Mouse (Mus musculus): ENCODE data around the gene Mroh8. TPM values are rescaled to one million over a fixed set of nuclear protein-coding genes. Genes with fewer than 3 reads are reported as not detected.
"Not testable (repeated sequence)": the region's sequence is repeated elsewhere in the genome, so short reads cannot be mapped to it uniquely, and the experiment has no call there.

Mroh8 gene
- total RNA-seq, 1 experiment: 0.58 TPM

DNA sequence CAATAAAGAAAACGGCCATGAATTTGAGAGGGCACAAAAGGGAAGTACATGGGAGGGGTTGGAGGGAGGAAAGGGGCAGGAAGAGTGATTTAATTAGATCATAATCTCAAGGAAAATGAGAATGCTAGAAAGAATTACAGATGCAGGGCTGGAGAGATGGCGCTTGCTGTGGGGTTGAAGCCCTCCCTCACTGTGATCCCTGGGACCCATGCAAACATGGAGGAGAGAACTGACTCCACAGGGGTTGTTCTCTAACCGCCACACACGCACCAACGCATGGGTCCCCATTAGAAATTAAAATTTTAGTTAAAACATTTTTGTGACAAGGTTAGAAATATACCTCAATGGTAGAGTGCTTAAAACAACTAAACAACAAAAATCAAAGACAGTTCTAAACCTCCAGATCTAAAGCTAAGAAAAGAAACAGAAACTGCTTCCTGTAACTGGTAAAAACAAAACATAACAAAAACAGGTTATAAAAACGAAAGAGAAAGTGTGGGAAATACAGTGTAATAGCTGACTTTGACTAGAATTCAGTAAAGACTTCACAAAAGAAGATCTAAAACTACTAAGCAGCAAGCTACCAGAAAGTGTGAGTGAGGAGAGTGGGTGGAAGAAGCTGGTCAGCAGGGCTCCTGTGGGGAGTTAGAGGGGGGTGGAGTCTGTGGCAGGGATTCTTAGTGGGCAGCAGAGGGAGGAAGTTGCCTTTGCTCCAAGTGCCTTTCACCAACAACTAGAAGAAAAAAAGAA, 78.1 kb downstream of the Mroh8 start:
- H3K36me3 ChIP-seq (ENCODE audit: control insufficient read depth, insufficient read depth, low read length, poor library complexity, severe bottlenecking): peaks cover 14% of the 10 kb centered on the region; the same call in 1 of the 2 replicates
- H3K4me3 ChIP-seq (ENCODE audit: insufficient read depth in 1 of 2, low read depth in 1 of 2, low read length in 2 of 2, poor library complexity in 1 of 2, severe bottlenecking in 1 of 2): no peak overlapping the region

DNA sequence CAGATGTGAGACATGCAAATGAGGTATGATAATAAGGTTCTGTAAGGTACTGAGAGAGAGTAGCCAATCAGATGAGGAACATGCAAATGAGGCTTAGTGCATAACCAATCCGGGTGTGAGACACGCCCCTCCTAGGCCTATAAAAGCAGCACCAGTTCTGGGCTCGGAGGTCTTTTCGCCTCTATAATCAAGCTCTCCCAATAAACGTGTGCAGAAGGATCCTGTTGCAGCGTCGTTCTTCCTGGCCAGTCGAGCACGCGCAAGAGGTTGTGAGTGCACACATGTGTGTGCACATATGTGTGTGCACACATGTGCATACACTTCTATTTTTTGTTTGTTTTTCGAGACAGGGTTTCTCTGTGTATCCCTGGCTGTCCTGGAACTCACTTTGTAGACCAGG, 80.9 kb downstream of the Mroh8 start:
- DNase-seq (ENCODE audit: low read depth, low spot score); H3K4me3 ChIP-seq (ENCODE audit: insufficient read depth in 1 of 2, low read depth in 1 of 2, low read length in 2 of 2, poor library complexity in 1 of 2, severe bottlenecking in 1 of 2); H3K27ac ChIP-seq (ENCODE audit: insufficient read depth, low read depth, low read length, poor library complexity, severe bottlenecking); H3K4me1 ChIP-seq (ENCODE audit: control insufficient read depth in 2 of 2, insufficient read depth in 2 of 2, low read length in 2 of 2, poor library complexity in 1 of 2); H3K9ac ChIP-seq (ENCODE audit: insufficient read depth, low read depth, low read length, poor library complexity, severe bottlenecking); H3K9me3 ChIP-seq (ENCODE audit: control insufficient read depth, insufficient read depth, low read depth, low read length); in situ Hi-C loops (cut with MboI; ENCODE audit: low sequenced_read_pairs in 2 of 2, unreplicated experiment in 2 of 2): not testable (repeated sequence)
- peaks cover 20% of the 10 kb centered on the region; the same call in 1 of the 2 replicates for H3K36me3 ChIP-seq (ENCODE audit: control insufficient read depth, insufficient read depth, low read length, poor library complexity, severe bottlenecking)

More for the DNA sequence above, 78.1 kb downstream of the Mroh8 start:
- Histone ChIP-seq H3K27ac (ENCODE audit: insufficient read depth, low read depth, low read length, poor library complexity, severe bottlenecking) (no peak overlapping the region), H3K4me1 (ENCODE audit: control insufficient read depth in 2 of 2, insufficient read depth in 2 of 2, low read length in 2 of 2, poor library complexity in 1 of 2) (peaks cover 2 to 6% of the 10 kb centered on the region in 2 experiments; a peak in 1 of 4 replicates), H3K9me3 (ENCODE audit: control insufficient read depth, insufficient read depth, low read depth, low read length) (no peaks in the 10 kb centered on the region), H3K9ac (ENCODE audit: insufficient read depth, low read depth, low read length, poor library complexity, severe bottlenecking) (no peak overlapping the region)
- in situ Hi-C loops (cut with MboI; ENCODE audit: low sequenced_read_pairs in 2 of 2, unreplicated experiment in 2 of 2): no loop called here
- no peak for DNase-seq (ENCODE audit: low read depth, low spot score)
- TF ChIP-seq HCFC1 (IDR thresholded peaks at IDR 0.05; ENCODE audit: borderline replicate concordance, insufficient read depth, low read length): no peak

DNA sequence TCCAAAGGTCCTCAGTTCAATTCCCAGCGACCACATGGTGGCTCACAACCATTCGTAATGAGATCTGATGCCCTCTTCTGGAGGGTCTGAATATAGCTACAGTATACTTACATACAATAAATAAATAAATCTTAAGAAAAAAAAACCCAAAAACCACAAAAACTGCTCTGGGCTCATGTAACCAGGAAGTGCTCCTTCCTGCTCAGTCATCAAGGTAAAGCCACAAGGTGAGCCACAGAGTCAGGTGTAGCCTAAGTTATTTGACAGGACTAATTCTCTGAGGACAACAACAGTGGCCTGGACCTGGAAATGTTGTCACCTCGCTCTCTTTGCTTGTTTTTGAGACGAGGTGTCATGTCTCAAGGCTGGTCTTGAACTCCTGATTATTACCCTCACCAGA, 88.7 kb downstream of the Mroh8 start:
- Histone ChIP-seq H3K9ac (ENCODE audit: insufficient read depth, low read depth, low read length, poor library complexity, severe bottlenecking) (no peak overlapping the region), H3K4me3 (ENCODE audit: insufficient read depth in 1 of 2, low read depth in 1 of 2, low read length in 2 of 2, poor library complexity in 1 of 2, severe bottlenecking in 1 of 2) (no peak overlapping the region), H3K27ac (ENCODE audit: insufficient read depth, low read depth, low read length, poor library complexity, severe bottlenecking) (no peak overlapping the region), H3K36me3 (ENCODE audit: control insufficient read depth, insufficient read depth, low read length, poor library complexity, severe bottlenecking) (peaks cover 14% of the 10 kb centered on the region), H3K9me3 (ENCODE audit: control insufficient read depth, insufficient read depth, low read depth, low read length) (no peaks in the 10 kb centered on the region), H3K4me1 (ENCODE audit: control insufficient read depth in 2 of 2, insufficient read depth in 2 of 2, low read length in 2 of 2, poor library complexity in 1 of 2) (peaks cover 5 to 8% of the 10 kb centered on the region in 2 experiments; a peak in 3 of 4 replicates)
- TF ChIP-seq ZNF384 (IDR thresholded peaks at IDR 0.05; ENCODE audit: low read depth, low read length) (no peak), MAFK (IDR thresholded peaks at IDR 0.05; ENCODE audit: insufficient read depth, low read depth, low read length) (no peak), HCFC1 (IDR thresholded peaks at IDR 0.05; ENCODE audit: borderline replicate concordance, insufficient read depth, low read length) (no peak), CHD2 (IDR thresholded peaks at IDR 0.05; ENCODE audit: low read depth, low read length) (no peak), ZC3H11A (IDR thresholded peaks at IDR 0.05; ENCODE audit: borderline replicate concordance, low read depth, low read length) (no peak)
- in situ Hi-C loops (cut with MboI; ENCODE audit: low sequenced_read_pairs in 2 of 2, unreplicated experiment in 2 of 2): no loop called here
- DNase-seq (ENCODE audit: low read depth, low spot score): no peak

DNA sequence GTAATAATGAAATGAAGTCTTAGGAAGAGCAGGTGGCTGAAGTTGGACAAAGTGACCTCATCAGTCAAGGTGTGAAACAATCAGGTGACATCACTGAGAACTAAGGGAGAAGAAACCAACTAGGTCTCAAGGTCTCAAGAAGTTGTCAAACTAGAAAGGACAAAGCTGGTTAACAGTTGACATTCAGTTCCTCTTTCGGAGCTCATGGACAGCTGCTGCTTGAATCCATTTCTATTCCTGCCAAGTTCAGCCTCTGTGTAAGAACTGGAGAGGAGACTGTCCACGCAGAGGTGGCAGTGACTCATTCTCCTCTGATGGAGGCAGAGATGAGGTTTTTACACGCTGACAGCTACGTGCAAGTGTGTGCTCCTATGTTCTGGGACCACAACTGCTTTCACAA, 92.1 kb downstream of the Mroh8 start:
- Histone ChIP-seq H3K4me1 (ENCODE audit: control insufficient read depth in 2 of 2, insufficient read depth in 2 of 2, low read length in 2 of 2, poor library complexity in 1 of 2) (peaks cover 5 to 8% of the 10 kb centered on the region in 2 experiments; a peak in 3 of 4 replicates), H3K9me3 (ENCODE audit: control insufficient read depth, insufficient read depth, low read depth, low read length) (no peaks in the 10 kb centered on the region), H3K9ac (ENCODE audit: insufficient read depth, low read depth, low read length, poor library complexity, severe bottlenecking) (no peak overlapping the region)

GRCm38 (mm10) chr2:157186504-157186903, 92.8 kb downstream of the Mroh8 start:
- H3K27ac ChIP-seq (ENCODE audit: insufficient read depth, low read depth, low read length, poor library complexity, severe bottlenecking): no peak overlapping the region
- peaks cover 7% of the 10 kb centered on the region; the same call in 1 of the 2 replicates for H3K36me3 ChIP-seq (ENCODE audit: control insufficient read depth, insufficient read depth, low read length, poor library complexity, severe bottlenecking)
- in situ Hi-C loops (cut with MboI; ENCODE audit: low sequenced_read_pairs in 2 of 2, unreplicated experiment in 2 of 2): no loop called here
- H3K9ac ChIP-seq (ENCODE audit: insufficient read depth, low read depth, low read length, poor library complexity, severe bottlenecking): no peak overlapping the region
- no peak for TF ChIP-seq CHD2 (IDR thresholded peaks at IDR 0.05; ENCODE audit: low read depth, low read length)
- no peak for TF ChIP-seq MAFK (IDR thresholded peaks at IDR 0.05; ENCODE audit: insufficient read depth, low read depth, low read length)
- TF ChIP-seq HCFC1 (IDR thresholded peaks at IDR 0.05; ENCODE audit: borderline replicate concordance, insufficient read depth, low read length): no peak
- no peak for TF ChIP-seq ZC3H11A (IDR thresholded peaks at IDR 0.05; ENCODE audit: borderline replicate concordance, low read depth, low read length)
- no peak for TF ChIP-seq ZNF384 (IDR thresholded peaks at IDR 0.05; ENCODE audit: low read depth, low read length)
- H3K9me3 ChIP-seq (ENCODE audit: control insufficient read depth, insufficient read depth, low read depth, low read length): no peaks in the 10 kb centered on the region
- DNase-seq (ENCODE audit: low read depth, low spot score): peak; percentile 50
- no peak overlapping the region for H3K4me3 ChIP-seq (ENCODE audit: insufficient read depth in 1 of 2, low read depth in 1 of 2, low read length in 2 of 2, poor library complexity in 1 of 2, severe bottlenecking in 1 of 2)
- H3K4me1 ChIP-seq (ENCODE audit: control insufficient read depth in 2 of 2, insufficient read depth in 2 of 2, low read length in 2 of 2, poor library complexity in 1 of 2): peaks cover 5 to 8% of the 10 kb centered on the region in 2 experiments; a peak in 3 of 4 replicates

More for the DNA sequence above, 92.1 kb downstream of the Mroh8 start:
- peaks cover 7% of the 10 kb centered on the region; the same call in 1 of the 2 replicates for H3K36me3 ChIP-seq (ENCODE audit: control insufficient read depth, insufficient read depth, low read length, poor library complexity, severe bottlenecking)
- TF ChIP-seq CHD2 (IDR thresholded peaks at IDR 0.05; ENCODE audit: low read depth, low read length): no peak
- no peak overlapping the region for H3K27ac ChIP-seq (ENCODE audit: insufficient read depth, low read depth, low read length, poor library complexity, severe bottlenecking)
- in situ Hi-C loops (cut with MboI; ENCODE audit: low sequenced_read_pairs in 2 of 2, unreplicated experiment in 2 of 2): no loop called here
- no peak for DNase-seq (ENCODE audit: low read depth, low spot score)
- H3K4me3 ChIP-seq (ENCODE audit: insufficient read depth in 1 of 2, low read depth in 1 of 2, low read length in 2 of 2, poor library complexity in 1 of 2, severe bottlenecking in 1 of 2): no peak overlapping the region

All from ES-E14 (cell line).